Mouse (Mus musculus): ENCODE measurements at regions not wholly inside any gene's neighbourhood (a gene's known extent, or its start where the extent isn't known, plus 50 kb on each side); places are given as distances from the start of the nearest gene placed in this dataset.

GRCm38 (mm10) chr13:6109018-6109657 lies 247.9 kb downstream of the Klf6 start:
- TF ChIP-seq CTCF (IDR thresholded peaks at IDR 0.05; ENCODE audit: low read depth) (no peak), EP300 (optimal IDR thresholded peaks at IDR 0.05) (no peak)
